Mouse (Mus musculus): ENCODE results near the gene Prc1. TPM values are rescaled to one million over a fixed set of nuclear protein-coding genes. Genes with fewer than 3 reads are reported as not detected.

Prc1 gene
- total RNA-seq, 2 experiments from 2014 or later = 0.95 to 1.8 TPM

DNA sequence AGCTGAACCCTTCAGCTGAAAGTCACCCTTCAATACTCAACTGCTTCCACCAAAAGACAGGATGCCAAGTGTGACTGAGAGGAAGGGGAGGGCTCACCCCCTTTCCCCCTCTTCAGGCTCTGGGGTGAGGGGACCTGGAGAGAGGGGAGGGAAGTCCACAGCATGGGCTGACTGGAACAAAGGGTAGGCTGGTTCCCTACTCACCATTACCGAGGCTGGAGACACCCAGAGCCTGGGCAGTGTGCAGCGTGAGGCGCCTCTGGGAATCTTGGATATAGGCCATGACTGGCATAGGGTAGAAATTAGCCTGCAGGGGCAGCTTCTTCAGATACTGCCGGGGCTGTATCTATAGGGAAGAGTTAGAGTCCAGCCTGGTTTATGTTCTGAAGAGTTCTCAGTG, 63.8 kb downstream of the Prc1 start:
- intact Hi-C loops (cut with DNase I) = no loop called here
- no peak for DNase-seq (ENCODE audit: low spot score in 2 of 2)

DNA sequence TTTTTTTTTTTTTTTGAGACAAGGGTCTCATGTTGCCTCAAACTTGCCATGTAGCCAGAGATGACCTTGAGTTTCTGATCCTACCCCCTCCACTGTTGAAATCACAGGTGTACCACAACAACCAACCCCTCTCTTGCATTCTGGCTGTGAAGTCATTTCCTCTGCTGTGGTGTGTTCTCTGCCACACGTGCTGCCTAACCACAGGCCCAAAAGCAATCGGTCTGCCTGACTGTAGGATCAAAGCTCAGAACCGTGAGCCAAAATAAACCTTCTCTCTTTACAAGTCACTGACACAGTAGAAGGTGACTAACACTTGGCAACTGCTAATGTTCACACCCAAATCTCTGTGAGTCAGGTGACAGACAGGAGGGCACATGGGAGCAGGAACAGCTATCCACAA, 66.2 kb downstream of the Prc1 start:
- no peak for DNase-seq (ENCODE audit: low spot score in 2 of 2)
- intact Hi-C loops (cut with DNase I) = no loop called here

- DNase-seq (ENCODE audit: low spot score in 2 of 2) = no peak
- intact Hi-C loops (cut with DNase I) = no loop called here
Measured at GRCm38 (mm10) chr7:80365759-80366158, 71.5 kb downstream of the Prc1 start.

Other genes with a start within 250 kb of the Prc1 start
- gene Idh2, start 179.1 kb upstream of the Prc1 start, total RNA-seq (2021) = 10 to 100 TPM; 52.2 to 55.6 TPM
- gene Sema4b, start 107.6 kb upstream of the Prc1 start, total RNA-seq (2021) = 10 to 100 TPM; 16.9 to 19.1 TPM
- gene Cib1, start 61.6 kb upstream of the Prc1 start, total RNA-seq (2021) = 10 to 100 TPM; 21.7 to 21.8 TPM
- 1 to 10 TPM; 6.0 to 6.6 TPM for gene Gdpgp1, start 61.6 kb upstream of the Prc1 start, total RNA-seq (2021)
- 1 to 10 TPM; 1.7 to 1.8 TPM for gene Ttll13, start 48.1 kb upstream of the Prc1 start, total RNA-seq (2021)
- gene Ngrn, start 33.2 kb upstream of the Prc1 start, total RNA-seq (2021) = 10 to 100 TPM; 44.8 to 45.9 TPM
- gene Vps33b, start 24.8 kb upstream of the Prc1 start, total RNA-seq (2021) = 10 to 100 TPM; 19.0 to 25.3 TPM
- gene Rccd1, start 30.0 kb downstream of the Prc1 start, total RNA-seq (2021) = 10 to 100 TPM; 13.1 to 17.1 TPM
- gene Unc45a, start 46.6 kb downstream of the Prc1 start, total RNA-seq (2021) = 10 to 100 TPM; 36.4 to 39.6 TPM
- gene Hddc3, start 48.7 kb downstream of the Prc1 start, total RNA-seq (2021) = 10 to 100 TPM; 52.9 to 65.7 TPM
- 100 to 1,000 TPM; 128 to 158 TPM for gene Man2a2, start 76.9 kb downstream of the Prc1 start, total RNA-seq (2021)
- 1 to 10 TPM; 6.0 to 7.1 TPM for gene Fes, start 93.5 kb downstream of the Prc1 start, total RNA-seq (2021)
- gene Furin, start 111.0 kb downstream of the Prc1 start, total RNA-seq (2021) = 10 to 100 TPM; 30.7 to 38.5 TPM
- gene Blm, start 240.7 kb downstream of the Prc1 start, total RNA-seq (2021) = 1 to 10 TPM; 5.2 to 5.9 TPM

Measured in left cerebral cortex, postnatal 36 days (tissue).